Mouse (Mus musculus) ovary, postnatal 14 days (tissue): Measurements from ENCODE around the gene Tbxa2r.

ENCODE experiments used
- DNase-seq: peaks from one replicate; pipeline ENCODE4 v3.0.0; 2022; ENCODE audit warnings: low spot score

The Tbxa2r gene

DNA sequence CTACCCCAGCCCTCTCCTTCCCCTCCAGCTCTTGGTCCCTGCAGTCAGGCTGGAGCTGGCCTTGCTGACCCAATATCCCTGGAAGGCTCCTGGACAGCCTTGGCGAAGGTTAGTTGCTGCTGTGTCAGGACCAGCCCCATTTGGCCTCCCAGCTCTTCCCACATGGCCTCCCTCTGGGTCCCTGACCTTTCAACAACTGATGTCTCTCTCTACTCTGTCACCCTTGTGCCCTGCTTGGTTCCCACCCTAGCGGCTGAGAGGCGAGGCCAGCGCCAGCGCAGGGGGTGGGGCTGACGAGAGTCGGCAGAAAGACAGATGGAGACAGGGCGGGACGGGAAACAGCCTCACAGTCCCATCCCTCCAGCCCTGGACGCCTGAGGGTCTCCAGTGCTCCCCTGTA is at the start of gene Tbxa2r:
Gene Tbxa2r (plus strand): TSS at position 346 of the 400 bp plus-strand sequence.
- no peak for DNase-seq

DNA sequence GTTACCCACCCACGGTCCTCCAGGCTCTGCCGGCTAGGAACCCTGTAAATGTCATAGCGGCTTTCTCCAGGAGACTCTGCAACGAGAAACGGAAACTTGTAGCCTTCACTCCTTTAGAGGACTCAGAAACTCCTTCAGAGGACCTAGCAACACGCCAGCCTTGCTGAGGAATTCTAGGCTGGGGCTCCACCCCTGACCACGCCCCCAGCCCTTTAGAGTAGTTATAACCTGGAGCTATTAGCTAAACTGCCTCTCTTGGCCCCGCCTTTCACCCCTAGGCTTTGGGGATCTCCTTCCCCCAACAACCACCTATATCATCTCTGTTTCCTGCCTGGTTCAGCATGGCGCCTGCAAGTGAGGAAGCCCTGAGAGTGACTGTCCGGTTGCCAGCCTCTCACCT is 49.0 kb upstream of the Tbxa2r start:
- DNase-seq: no peak

DNA sequence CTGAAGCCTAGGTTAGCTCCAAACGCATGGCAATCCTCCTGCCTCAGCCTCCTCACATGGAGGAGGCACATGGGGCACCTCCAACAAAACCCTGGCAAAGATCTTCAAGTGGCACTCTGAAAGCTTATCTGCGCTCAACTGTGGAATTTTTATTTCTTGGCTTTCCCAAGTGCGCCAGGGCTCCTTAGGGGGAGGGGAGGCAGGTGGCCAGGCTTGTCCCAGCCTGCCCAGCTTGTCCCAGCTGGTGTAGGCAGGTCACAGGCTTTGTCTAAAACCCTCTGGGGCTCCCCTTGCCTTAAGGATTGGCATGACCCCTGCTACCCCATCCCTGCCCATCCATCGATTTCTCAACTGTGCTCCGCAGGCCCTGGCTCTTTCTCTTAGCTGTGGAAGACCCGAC is 44.3 kb upstream of the Tbxa2r start:
- no peak for DNase-seq

DNA sequence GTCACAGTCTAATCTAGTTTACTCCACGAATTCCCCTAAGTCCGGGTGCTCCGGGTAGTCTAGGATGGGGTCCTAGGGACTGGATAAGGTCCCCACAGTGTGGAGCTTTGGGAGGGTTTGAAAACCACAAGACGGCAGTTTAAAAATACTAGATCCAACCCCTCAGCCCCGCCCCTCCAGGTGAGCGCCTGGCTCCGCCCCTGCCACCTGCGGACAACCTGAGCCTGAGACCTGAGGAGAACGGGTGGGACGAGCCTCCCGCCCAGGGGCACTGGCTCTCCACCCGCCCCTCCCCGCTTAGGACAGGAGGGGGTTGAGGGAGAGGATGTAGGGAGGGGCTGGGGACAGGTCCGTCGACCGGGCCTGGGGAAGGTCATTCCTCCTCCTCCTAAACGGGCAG is 43.8 kb upstream of the Tbxa2r start:
- DNase-seq: no peak

DNA sequence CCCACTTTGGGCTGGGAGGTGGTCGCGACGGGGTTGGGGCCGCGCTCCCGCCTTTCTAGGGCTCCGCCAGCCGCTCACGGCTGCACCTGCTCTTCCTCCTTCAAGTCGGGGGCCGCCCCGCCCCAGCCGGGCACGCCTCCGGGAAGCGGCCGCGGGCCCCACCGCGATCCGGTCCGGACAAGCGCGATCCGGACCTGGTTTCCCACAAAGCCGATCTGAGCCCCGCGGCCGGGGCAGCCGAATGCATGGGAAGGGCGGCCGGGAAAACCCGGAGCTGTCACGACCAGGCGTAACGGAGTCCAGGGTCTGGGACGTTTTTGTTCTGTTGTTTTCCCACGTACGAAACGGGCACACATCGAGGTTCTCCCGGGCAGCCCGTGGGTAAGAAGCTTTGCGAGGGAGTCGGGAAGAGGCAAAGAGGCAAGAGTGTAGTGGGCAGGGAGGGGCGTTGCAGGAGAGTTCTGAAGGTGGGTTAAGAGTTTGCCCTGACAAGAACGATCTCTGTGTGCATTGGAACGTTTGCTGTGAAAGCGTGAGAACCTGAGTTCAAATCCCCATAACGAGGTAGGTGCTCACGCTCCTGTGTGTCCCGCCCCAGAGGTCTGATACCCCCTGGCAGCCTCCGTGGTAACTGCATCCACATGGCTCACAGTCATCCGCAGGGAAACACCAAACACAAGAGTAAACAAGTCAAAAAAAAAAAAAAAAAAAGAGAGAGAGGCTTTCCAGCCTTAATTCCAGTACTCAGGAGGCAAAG is 42.7 kb upstream of the Tbxa2r start:
- DNase-seq: peak; percentile 93

DNA sequence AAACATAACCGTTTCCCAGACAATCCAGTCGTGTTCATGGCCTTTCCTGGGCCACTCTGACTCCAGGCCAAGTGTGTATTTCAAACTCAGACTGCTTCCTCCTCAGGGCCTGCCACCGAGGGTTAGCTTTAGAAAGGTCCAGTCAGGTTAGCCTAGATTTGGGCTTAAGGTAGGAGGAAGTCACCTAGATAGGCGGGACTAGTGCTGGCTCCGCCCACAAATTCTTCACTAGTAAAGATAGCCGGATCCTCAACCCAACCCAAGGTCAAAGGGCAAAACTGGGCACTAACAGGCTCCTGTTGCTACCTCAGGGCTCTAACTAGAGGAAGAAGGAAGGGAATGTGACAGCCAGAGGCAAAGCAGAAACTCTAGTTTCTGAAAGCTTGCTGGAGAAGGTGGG is 41.9 kb upstream of the Tbxa2r start:
- DNase-seq: no peak

DNA sequence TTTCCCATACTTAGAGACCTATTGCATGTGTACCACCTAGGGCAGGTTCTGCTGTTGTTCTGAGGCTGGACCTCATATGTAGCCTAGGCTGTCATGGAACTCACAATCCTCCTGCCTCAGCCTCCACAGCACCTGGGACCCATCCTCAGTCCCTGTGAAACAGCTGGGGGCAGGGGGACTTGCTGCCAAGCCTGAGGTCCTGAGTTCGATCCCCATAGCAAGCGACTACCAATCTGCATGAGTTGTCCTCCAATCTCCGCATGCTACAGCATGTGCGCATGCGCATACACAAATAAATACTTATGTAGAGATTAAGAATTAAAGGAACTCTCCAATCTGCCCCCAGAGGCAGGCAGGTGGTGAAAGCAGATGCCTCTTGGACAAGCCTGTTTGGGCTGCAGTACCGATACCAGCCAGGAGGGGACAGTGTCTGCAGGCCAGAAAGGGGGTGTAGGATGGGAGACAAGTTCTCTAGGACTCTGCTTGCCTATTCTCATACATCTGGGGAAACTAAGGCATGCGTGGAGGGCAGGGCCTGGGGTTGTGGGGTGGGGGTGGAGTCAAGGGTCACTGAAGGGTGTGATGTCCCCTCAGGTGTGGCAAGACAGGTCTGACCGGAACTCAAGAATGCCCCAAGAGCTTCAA is 40.9 kb upstream of the Tbxa2r start:
- peak; percentile 66 for DNase-seq

DNA sequence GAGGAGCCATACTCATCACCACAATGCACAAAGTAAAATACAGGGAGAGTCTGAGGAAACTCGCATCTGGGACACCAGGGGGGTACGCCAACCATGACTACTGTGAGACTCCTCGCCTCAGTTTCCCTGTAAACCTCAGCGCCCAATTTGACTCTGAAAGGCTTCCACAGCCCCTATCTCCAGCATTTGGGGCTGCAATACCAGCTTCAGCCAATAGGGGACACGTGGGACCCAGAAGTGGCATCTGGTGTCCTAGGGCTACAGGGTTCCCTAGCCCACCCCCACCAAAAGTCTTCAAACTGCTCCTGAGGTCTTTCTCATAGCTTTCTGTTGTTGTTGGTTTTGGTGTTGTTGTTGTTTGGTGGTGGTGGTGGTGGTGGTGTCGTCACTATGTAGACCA is 39.9 kb upstream of the Tbxa2r start:
- DNase-seq: no peak

DNA sequence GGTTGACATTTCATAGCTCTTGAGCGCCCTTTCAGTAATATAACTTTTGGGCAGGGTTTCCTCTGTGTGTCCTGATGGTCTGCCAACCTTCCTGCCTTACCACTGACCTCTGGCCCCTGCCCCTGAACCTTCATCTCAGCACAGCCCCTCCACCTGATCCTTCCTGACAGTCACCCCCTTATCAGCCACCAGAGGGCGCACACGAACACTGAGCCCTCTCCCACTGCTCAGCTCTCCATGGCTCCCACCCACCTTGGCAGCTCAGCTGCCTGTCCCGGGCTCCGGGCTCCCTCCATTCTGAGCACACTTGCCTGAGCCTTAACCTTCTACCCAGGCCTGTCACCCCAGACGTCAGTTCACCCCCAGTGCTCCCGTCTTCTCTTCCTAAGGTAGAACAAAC is 39.3 kb upstream of the Tbxa2r start:
- DNase-seq: peak; percentile 56

DNA sequence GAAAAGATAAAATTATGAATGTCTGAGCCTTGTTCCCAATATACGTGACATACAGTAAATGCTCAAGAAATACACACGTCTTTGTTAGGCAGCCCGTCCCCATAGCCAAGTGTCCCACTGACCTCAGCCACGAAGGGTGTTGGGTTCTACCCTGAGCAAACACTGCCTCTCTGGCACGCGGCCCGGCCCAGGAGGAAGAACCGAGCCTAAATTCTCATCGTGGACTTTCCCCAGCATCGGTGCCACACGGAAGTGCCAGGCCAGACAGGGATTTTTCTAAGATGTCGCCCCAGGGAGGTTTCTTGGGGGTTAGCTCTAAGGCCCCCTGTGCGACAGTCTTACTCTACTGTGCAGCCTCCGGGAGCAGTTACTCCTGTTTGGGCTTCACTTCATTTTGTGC is 38.7 kb upstream of the Tbxa2r start:
- no peak for DNase-seq

DNA sequence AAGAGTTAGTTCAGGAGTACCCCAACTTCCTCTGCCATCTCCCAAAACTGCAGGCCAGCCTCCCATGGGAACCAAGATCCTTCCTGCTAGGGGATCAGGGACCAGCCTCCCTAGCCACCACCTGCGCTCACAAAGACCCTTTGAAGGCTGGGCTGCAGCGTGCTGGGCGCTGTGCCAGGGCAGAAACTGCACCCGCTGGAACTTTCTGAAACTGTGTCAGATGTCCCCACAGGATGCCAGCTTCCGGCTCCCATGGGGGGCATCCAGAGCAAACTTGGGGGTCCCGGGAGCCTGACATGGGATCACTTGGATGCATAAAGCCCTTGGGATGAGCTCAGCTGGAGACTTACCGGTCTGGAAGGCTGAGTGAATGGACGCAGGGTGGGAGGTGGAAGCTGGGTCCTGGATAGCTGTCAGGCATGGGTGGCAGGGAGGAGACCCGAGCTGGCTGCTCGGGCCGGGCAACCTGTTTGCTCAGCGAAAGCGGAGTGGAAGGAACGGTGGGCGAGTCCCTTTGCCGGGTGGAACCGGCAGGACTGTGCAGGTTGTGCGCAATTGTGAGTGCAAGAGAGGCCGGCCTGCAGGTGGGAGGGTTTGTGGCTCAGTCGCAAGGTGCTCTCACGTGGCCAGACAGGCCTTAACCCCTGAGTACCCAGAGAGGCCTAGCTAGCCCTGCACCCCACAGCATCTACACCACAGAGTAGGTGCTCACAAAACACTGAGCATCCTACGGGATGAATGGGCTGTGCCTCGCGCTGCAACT is 37.7 kb upstream of the Tbxa2r start:
- DNase-seq: no peak

DNA sequence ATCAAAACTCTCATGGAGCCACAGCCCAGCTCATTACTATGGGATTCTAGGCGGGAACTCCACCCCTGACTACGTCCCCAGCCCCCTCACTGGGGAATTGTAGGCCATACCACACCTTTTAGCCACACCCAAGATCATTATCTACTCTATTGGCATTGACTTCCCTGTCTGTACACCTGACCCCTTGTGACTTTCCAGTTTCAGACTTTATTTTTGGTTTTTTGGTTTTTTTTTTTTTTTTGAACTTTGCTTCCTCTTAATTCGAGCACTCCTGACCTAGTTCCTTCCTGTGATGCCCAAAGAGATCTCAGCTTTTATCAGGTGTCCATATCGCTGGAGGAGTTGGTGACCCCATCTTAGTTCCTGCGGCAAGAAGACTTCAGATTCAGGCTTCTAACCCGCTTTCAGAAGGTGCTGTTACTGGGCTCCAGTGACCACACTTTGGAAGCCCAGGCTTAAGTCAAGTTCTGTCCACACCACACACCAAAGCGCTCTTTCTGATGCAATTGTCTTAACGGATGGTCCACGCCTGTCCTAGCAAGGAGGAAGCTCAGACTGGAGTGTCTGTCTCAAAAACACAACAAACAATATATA is 36.9 kb upstream of the Tbxa2r start, which contains the start of gene Tjp3:
Gene Tjp3 (minus strand): TSS at position 71 of the 594 bp plus-strand sequence.
- no peak for DNase-seq

DNA sequence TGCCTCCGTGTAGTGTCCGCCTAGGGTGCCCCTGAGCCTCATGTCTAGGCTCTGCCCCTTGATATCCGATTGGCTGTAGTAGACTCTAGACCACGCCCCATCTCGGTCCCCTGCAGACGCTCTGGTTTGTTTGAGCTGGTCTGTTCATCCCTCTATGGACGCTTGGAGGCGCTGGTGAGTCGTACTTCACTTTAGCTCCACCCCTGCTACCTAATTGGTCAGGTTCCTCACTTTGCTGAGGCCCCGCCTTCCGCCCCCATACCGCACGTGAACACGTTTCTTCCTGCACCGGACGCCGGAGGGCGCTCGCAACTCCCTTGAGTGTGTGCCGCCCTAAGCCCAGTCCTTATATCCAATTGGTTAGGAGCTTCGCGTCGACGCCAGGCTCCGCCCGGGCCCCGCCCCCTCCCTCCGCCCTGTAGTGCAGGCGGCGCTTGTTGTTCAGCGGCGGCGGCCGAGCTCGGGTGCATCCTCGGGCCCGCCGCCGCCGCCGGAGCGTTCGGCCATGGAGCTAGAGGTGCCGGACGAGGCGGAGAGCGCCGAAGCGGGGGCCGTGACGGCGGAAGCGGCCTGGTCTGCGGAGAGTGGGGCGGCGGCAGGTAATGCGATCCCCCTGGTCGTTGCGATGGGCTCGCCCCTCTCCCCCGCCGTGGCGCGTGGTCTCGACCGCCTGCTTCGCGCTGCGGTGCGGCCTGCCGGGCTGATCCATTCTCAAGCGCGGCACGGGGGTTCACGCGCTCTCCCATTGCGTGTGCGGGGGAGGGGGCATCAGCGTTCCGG is 35.8 kb upstream of the Tbxa2r start, which contains the start of gene Pip5k1c:
Gene Pip5k1c (plus strand): TSS at position 410 of the 780 bp plus-strand sequence.
- DNase-seq: peak; percentile 97

DNA sequence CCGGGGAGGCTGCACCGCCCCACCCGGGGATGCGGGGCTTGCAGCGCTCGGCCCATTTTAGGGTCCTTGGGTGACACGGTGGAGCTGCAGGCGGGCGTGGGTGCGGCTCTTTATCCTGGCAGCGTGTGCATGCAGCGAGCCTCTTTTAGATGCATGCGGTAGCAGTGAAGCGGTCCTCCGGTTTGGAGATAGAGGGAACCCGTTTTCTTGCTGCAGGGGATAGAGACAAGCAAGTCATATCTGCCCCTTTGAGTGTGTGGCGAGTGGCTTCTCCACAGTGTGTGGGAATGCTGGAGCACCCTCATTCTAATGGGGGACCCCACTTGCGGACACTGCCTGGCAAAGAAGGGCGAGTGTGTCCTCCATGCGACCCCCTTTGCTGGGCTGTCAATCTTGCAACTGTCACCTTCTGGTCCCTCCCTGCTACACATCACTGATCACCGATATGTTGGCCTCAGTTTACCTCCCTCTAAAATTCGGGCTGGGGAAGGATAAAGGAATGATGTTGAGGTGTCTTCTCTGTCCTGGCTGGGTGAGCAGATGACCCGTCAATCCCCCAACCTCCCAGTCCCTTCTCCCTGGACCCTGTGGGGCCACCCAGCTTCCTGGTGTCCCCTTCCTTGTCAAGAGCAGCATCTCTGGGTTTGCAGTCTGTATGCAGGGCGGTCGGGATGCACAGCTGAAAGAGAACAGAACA is 35.0 kb upstream of the Tbxa2r start:
- no peak for DNase-seq

DNA sequence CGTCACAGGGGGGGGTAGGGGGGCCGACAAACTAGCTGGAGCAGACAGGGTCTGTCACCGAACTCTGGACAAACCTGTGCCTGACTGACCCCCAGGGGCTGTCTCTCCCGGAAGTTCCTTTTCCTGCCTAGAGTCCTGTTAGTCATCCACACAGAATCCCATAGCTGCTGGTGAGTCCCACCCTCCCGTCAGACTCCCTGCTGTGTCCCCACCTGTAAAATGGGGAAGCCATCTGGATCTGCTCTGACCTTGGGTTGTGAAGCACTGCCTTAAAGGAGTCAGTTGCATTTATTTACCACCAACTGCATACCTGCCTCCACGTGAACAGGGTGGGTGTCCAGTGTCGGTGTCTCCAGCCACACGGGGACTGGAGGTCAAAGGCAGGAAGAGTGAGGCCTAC is 34.1 kb upstream of the Tbxa2r start:
- DNase-seq: no peak

DNA sequence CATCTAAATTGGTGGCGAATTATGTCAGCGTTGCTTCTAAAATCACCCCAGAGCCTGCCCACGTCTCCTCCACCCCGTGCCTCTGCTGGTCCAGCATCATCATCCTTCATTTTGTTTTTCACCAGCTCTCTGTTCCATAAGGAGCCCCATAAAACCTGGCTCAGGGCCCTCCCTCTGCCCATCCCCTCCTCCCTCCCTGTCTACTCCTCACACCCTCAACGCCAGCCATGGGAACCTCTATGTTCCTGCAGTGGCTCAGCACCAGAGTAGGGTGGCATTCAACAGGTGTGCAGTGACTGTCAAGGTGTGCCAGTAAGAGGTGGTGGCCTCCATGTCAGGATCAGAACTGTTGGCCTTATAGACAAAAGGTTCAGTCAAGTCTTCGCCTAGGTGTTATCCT is 33.3 kb upstream of the Tbxa2r start:
- DNase-seq: no peak

DNA sequence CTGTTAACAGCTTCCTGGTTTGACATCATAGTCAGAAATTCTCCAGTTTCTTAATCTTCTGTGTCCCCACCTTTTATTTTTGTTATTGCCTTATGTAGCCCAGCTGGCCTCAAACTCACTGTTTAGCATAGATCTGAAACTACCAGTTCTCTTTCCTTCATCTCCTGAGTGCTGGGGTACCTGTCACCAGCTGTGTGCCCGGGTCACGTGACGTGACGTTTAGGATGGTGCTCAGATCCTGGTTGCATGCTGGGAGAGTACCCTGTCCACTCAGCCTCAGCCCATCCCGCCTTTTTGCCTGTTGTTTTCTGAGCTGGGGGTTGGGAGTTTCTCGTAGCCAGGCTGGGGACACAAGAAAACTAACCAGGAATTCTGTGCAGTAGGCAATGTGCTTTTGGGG is 31.3 kb upstream of the Tbxa2r start:
- no peak for DNase-seq

DNA sequence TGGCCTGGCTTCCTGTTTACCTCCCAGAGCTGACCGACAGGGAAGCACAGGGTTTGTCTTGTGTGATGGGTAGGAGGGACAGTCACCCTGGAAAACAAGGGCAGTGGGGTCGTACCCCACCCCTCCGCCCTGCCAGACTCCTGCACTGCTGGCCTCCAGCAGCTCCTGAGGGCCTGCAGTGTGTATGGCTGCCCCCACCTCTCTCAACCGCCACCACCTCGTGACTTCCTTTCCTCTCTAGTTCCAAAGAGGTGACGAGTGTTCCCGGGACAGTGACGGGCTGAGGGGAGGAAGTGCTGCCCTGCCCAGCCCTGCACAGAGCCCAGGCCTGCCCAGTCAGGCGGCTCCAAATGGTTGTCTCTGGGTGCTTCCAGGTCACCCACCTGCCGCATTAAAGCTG is 30.7 kb upstream of the Tbxa2r start:
- no peak for DNase-seq

DNA sequence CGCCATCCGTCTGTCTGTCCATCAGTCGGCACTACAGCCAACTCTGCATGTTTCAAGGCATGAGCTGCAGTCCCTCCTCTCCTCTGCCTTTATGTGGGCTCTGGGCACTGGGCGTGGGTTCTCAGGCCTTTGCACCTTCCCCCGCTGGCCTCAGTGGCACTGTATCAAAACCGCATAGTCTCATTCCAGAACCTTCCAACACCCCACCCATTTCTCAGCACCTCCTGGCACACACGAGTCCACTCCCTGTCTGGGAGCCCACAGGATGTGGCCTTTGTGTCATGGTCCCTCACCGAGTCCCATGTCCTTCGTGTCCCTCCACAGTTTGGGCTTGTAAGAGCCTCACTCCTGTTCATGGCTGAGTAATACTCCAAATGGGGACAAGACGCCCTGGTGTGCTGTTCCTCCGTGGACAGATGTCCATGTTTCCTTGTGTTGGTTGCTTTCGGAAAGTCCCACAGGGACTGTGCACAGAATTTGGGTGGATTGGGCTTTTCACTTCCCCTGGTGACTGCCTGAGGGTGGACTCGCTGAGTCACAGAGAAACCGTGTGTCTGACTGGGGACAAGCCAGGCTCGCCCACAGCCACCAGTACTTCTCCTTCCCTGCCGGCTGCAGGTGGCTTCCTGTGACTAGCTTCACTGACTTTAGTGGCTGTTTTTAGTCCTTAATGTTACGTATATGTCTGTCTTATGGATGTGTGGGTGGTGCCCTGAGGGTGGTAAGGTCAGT is 30.0 kb upstream of the Tbxa2r start:
- no peak for DNase-seq

DNA sequence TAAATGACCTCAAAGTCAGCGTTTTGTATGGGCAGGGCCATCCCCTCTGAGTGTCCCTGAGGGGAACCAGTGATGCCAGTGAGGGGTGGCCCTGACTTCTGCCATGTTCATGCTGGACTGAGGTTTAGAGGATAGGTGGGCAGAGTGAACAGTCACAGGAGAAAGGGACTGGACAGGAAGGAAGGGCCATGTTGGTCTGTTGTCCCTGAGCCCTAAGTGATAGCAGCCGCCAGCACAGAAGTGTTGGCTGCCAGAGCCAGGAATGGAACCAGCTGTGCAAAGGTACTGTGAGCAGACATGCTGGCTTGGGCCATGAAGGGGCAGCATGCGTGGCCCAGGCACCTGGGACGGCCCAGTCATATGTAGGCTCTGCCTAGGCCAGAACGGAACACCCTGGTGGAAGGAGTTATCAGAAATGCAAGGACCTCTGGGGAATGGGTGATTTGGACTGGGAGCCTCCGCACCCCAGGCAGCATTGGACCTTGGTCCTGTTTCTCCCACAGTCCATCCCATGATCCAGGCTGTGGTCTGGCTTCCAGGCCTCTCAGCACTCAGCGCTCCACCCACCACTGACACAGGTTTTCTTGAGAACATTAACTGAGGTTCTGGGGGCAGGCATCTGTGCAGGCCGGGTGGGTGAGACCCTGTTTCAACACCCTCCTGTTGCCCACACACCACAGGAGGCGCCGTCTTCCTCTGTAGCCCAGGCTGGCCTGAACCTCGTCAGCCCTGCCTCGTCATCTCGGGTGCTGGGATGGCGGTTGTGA is 28.8 kb upstream of the Tbxa2r start:
- no peak for DNase-seq
